Mouse (Mus musculus) ovary, postnatal 14 days (tissue): ENCODE results near the gene Col4a2.
A peak's percentile ranks its signal among the peaks of the same experiment; 100 is the strongest.

Experiments
- DNase-seq: peaks from one replicate; pipeline ENCODE4 v3.0.0; 2022; ENCODE audit warnings: low spot score

The Col4a2 gene

DNA sequence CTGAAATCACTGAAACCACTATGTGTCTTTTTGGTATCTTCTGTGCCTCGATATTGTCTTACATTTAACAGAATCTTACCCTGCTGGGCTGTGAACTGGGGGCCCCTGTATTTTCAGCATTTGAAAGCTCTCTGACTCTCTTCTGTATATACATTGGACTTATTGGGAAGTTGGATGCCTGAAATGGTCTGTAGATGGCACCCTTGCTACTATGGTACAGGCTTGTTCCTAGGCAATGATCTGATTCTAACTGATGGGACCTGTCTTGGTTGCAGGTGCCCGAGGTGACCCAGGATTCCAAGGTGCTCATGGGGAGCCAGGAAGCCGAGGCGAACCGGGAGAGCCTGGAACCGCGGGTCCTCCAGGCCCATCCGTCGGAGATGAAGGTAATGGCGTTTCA, 102.5 kb downstream of the Col4a2 start:
- no peak for DNase-seq

DNA sequence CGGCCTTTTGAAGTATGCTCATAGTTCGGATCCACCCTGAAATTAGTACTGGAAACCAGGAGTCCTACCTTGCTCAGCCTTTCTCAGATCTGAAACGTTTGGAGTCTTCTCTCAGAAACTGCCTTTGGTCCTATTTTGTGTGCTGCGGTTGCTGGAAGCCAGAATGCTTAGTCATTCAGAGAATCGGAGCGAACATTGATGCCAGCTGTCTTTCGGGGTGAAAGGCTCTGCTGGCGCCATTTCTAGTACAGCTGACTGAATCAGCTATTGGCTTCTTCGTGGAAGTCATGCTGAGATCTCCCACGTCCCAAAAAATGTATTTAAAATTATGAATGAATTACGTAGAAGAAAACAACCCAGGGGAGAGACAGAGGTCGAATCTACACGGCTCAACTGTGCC, 105.2 kb downstream of the Col4a2 start:
- DNase-seq = no peak

DNA sequence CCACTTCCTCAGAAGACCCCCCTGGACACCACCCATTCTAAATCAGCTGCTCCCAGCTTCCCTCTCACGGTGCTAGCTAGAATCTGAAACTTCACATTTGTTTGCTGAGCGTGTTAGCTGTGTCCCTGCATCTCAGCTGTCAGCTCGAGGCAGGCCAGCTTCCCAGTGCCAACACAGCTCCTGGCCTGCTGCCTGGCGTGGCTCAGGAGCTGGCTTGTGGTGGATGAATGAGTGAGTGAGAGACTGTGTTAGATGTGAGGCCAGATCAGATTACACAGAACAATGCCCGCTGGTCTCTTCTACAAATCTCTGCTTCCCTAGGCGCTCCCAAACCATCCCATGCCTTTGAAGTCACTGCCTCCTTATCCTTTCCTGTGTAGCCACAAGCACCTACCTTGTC, 106.6 kb downstream of the Col4a2 start:
- DNase-seq = no peak

DNA sequence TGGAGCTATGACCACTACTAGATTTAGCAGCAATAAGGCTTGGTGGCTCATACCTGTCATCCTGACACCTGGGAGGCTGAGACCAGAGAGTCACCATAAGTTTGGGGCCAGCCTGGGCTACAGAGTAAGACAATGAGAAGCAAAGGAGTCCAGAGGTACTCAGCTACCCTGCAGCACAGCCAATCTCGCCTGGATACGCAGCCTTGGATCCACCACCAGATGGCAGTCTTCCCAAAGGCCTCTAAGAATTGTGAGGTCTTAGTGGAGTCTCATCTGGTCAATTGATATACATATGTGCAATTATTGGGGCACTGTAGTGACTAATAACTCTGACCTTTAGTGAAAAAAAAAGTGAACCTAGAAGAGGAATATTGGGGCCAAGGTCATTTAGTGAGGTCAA, 107.0 kb downstream of the Col4a2 start:
- peak; percentile 47 for DNase-seq

DNA sequence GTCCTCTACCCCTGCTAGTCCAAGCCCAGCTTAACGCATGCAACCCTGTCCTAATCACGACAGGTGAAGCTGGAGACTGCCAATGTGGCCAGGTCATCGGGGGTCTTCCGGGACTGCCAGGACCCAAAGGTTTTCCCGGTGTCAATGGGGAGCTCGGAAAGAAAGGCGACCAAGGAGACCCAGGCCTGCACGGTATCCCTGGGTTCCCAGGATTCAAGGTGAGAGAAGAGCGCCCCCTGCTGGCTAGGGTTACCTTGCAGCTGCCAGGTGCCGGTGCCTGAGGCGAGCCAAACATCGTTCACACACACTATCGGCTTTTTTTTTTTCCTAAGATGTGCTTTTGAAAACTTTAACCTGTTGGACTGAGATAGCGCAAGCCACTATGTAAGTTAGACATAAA, 108.5 kb downstream of the Col4a2 start:
- DNase-seq = peak; percentile 62

DNA sequence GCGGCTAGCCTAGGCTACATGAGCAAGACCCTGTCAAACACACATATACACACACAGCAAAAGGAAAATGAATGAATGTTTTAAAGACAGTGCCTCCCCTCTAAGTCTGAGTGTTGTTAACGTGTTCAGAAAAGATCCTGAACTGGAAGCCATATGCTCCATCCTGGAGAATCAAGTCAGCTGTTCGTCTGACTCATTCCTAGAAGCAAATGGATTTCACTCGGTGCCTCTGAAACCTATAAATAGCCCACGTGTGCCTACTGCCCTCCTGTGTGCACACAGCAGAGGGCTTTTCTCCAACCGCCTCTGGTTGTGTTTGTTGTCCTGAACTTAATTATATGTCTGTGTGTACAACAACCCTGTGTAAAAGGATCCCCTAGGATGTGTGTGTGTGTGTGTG, 109.4 kb downstream of the Col4a2 start:
- DNase-seq = no peak

DNA sequence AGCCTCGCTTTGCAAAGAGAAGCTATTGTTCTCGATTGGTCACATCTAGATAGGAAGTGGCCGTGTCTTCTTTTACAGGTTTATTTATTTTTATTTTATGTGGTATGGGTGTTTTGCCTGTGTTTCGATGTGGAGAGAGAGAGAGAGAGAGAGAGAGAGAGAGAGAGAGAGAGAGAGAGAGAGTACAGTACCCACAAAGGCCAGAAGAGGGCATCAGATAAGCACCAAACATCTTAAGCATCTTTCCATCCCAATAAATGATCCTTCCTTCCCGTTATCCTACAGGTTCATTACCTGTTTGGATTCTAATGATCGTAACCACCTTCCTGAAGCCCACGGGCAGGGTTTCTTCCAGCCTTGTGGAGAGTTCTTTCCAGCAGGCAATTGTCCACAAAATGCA, 110.5 kb downstream of the Col4a2 start:
- DNase-seq = no peak

DNA sequence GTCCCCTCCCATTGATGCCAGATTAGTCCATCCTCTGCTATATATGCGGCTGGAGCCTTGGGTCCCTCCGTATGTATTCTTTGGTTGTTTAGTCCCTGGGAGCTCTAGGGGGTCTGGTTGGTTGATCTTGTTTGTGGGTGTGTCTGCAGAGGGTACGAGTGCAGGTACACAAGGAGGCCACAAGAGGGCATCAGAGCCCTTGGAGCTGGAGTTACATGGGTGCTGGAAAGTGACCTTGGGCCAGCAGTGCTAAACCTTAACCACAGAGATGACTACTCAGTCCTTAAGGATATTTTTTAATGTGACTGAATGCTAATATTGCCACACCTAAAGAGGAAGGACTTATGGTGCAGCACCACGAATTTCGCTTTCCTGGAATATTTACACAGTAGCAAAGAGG, 118.1 kb downstream of the Col4a2 start:
- DNase-seq = no peak

DNA sequence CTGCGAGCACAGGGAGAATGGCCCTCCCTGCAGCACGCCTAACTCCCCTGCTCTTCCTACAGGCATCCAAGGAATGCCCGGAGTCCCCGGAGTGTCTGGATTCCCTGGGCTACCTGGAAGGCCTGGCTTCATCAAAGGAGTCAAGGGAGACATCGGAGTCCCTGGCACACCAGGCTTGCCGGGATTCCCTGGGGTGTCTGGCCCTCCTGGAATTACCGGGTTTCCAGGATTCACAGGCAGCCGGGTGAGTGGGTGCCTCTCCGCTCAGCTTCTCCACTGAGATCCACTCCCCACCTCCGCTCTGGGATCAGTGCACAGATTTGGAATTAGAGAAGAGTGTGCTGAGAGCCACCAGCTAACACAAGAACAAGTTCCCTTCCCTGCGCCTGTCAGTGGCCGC, 125.3 kb downstream of the Col4a2 start:
- DNase-seq = no peak

DNA sequence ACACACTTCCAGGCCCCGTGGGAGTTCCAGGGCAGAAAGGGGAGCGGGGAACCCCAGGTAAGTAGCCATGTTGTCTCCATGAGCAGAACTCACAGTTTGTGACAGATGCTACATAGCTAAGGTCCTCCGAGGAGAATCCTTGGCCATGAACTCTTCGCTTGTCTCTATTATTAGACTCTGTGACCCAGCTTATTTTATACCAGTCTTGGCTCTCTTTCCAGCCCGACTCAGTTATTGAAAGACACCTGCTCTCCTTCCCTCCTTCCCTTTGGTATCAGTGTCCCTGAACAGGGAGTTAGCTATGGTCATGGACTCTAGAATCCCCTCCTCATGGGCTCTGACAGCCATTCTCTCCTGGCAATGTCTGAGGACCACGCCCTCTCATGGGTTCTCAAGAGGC, 128.7 kb downstream of the Col4a2 start:
- DNase-seq = no peak

DNA sequence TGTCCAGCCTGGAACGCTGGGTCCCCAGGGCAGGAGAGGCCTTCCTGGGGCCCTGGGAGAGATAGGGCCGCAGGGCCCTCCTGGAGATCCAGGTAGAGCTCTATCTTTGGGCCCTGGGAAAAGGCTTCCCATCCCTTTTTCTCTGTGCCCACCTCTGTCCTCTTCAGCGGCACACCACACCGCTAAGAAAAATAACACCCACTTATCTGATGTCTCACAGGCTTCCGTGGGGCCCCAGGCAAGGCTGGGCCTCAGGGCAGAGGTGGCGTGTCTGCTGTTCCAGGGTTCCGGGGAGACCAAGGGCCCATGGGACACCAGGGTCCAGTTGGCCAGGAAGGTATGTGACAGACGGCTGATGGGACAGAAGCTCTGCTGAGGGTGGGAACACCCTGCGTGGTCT, 131.0 kb downstream of the Col4a2 start:
- no peak for DNase-seq

DNA sequence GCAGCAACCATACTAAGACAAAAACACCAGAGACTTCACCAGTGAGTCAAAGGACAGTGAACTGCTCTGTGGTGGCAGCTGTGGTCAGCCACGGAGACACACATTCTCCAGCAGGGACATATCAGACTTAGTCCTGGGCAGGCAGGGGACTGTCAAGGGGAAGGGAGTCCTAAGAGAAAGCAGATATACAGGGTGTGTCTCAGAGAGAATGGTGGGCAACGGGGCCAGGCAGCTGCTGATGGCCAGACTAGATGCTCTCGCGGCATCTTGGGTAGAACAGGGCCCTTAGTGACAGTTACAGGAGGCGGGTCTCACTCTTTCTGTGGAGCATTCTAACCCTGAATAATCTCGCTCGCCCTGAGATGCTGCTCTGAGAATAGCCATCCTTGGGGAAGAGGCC, 131.6 kb downstream of the Col4a2 start:
- DNase-seq = no peak

DNA sequence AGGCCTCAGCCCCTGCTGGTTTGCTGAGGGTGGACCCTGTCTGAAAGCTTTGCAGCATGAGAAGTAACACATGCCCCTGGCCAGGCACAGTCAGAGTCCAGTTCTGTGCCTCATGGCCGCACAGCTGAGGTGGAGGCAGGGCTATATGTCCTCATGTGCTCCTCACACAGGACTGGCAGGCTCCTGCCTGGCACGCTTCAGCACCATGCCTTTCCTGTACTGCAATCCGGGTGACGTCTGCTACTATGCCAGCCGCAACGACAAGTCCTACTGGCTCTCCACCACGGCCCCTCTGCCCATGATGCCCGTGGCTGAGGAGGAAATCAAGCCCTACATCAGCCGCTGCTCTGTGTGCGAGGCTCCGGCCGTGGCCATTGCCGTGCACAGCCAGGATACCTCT, 133.2 kb downstream of the Col4a2 start:
- DNase-seq = no peak

DNA sequence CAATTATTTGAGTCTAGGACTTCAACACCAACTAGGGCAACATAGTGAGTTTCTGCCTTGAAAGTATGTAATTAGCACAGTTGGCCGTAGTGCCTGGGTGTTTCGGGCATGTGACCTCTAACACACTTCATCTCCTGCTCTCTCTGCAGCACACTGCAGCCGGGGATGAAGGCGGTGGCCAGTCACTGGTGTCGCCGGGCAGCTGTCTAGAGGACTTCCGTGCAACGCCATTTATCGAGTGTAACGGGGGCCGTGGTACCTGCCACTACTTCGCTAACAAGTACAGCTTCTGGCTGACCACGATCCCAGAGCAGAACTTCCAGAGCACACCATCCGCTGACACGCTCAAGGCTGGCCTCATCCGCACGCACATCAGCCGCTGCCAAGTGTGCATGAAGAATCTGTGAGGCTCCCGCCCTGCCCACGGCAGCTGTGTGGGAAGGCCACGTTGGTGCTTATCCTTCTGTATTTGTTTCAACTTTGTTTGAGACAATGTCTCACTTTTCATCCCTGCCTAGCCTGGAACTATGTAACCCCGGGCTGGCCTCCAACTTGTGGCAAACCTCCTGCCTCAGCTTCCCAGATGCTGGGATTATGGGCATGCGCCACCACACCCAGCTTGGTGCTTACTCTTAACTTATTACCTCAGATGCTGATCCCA, 135.4 kb downstream of the Col4a2 start:
- DNase-seq = no peak

DNA sequence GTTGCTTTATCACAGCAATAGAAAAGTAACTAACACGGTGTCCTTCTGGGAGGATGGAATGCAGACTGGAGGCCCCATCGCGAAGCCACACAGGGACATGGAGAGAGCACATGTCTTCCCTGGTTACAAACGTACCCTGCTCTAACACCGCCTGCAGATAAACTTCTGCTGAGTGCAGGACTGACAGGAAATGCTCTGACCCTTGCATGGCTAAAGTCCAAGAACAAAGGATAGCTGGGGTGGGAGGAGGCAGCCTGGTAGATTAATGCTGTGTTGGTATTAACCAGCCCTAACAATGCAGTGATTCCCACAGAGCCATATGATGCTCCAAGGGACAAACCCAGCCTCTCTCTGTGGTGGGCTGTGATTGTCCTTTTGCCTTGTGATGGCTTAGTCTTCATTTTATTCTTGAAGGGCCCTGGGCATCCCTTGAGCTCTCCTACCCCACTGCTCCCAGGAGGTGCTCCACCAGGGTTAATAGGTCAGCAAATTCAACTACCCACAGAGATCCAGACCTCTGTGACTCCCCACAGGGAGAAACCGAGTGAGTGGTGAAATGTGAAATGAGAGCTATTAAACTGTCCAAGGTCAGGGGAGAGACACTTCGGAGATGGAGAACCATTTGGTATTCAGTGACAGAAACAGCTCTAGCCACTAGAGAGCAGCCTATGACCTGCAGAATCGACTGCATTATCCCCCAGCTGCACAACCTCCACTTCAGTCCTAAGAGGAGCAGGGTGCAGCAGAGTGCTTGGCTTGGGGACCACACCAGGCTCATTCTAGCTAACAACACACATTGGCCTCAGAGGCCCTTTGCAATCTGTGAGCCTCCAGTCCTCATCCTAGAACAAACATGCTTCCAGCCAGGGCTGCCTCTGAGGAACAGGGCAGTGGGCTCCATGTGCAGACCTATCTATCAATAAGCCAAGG, 137.8 kb downstream of the Col4a2 start:
- peak; percentile 29 for DNase-seq

DNA sequence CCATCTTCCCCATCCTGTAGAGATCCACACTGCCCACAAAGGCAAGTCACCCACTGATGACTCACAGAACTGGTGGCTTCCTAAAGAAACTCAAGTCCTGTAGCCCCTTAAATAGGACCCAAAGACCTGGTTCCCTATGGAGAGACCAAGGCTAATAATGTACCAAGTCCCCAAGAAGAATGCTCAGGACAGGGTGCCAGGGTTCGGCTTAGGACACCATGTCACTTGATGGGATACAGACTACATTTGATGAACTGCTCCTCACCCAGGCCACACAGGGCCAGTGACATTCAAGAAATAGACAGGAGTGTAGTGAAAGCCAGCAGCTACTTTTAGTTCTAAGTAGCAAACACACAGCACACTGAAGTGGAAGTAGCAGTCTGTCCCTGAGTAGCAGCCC, 139.5 kb downstream of the Col4a2 start:
- no peak for DNase-seq

DNA sequence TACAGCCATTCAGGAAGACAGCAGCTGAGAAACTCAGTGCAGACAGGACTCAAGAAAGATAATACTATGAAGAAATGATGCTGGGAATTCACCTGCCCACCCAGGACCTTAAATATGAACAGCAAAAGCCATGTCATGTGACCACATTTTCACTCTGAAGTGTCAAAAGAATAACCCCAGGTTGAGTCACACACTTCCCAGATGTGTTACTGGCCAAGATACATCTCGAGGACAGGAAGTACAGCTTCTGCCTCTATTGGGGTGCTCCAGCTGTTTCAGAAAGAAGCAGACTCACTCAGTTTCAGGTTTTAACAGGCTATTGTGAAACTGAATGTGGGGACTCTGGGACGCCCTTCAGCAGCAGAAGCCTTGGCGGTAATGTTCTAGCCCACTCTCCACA, 140.0 kb downstream of the Col4a2 start:
- DNase-seq = no peak

DNA sequence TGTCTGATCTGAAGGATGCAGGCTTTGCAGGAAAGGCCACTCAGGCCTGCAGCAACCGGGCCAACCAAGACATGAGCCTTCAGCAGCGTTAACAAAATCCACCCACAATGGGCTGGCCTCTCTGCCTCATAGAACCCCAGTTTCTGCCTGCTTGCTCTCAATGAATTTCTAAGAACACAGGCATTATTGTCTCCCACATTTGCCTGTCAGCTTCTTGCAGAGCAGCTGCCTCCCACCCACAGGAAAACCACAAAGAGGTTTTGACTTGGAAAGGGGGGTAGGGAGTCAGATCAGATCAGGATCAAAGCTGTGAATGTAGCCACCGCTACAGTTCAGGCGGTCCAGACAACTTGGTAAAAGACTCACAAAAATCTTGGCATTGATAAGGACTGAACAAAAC, 140.4 kb downstream of the Col4a2 start:
- DNase-seq = no peak

DNA sequence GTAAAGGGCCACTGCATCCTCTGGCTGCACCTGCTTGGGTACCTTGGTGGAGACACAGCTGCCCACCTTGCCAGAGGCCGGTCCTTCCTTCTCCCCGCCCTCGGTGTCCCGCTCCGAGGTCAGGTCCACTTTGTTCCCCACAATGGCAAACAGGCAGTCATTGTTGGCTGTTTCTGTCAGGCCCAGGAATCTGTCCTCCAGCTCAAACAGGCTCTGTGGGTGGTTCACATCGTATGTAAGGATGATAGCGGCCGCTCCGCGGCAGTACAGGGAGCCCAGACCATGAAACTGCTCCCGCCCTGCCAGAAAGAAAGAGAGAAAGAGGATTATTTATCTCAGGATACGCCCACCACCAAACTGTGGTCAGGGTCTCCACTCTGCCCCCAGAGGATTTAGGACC, 141.6 kb downstream of the Col4a2 start:
- no peak for DNase-seq

DNA sequence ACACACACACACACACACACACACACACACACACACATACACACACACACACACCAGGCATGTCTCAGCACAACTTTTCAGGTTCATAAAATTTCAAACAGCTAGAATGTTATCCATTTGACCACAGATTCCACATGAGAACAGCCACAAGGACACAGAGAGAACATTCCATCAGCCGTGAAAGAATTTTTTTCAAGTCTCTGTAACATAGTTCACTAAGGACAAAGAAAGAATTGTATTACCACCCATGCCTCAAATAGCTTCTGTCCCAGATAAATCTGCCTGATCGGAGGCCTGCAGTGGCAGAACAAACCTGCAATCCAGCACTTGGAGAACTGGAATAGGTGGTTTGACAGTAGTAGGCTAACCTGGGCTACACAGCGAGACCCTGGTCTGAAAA, 144.7 kb downstream of the Col4a2 start:
- no peak for DNase-seq

DNA sequence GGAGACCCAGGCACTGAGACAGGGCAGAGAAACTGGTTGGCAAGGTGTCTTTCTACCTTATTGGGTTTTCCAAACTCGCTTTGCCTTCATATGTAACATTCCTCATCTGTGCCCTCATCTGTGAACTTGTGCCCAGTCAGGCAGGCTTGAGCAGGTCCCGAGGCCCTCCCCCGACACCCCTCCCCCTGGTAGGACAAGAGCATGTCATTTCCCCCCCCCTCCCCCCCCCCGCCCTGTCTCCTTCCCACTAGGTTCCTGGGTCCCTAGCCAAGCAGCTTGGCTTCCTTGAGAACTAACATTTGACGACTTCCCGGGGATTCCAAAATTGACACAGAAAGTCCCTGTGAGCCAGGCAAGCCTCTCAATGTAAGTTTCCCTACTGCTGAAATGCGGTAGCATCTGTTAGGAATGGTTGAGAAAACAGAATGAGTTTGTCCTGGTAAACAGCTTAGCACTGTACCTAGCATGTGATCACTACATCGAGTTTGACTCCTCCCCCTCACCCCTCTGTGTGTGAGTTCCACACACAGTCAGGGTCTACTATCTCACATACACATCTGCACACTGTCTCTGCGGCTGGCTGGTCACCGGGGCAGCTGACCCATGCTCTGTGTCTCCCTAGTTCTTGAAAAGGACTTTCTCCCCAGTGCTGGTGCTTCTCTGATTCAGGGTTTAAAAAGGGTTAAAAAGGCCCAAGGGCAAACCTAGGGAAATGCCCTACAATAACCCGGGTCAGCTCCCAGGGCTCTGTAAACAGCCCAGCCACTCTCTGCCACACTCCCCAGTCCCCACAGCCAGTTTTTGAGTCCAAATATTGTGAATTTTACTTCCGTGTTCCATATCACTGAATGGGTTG, 145.6 kb downstream of the Col4a2 start:
- no peak for DNase-seq

DNA sequence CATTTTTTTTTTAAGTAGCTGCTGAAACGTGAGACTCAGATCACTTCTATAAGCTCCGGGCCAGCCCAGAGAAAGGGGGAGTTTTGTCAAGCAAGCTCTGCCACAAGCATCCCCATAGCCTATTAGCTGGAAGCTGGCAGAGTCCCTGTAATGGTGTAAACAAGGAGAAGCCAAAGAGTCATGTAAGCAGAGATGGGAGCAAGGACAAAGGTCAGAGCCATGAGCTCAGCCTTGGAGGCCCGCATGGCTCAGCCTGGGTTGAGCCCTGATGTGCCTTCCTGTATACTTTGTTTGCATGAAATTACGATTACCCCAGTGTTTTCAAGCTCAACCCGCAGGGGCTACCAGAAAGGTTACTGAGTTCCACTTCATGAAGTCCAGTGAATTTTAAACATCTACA, 146.4 kb downstream of the Col4a2 start:
- no peak for DNase-seq

DNA sequence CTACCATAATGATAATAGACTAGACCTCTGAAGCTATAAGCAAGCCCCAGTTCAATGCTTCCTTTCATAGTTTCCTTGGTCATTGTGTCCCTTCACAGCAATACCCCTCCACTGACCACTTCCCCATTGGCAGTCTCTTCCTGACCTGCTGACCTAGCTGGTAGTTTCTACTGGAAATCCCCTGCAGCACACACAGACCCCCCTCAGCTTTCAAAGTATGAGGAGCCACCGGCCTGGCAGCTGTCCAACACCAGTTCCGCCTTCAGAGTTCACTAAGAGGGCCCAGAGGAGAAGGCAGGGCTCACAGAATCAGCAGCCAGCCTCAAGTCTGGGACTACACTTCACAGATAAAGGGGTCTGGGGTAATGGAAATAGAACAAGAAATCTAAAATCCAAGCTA, 148.3 kb downstream of the Col4a2 start:
- no peak for DNase-seq
